Mouse (Mus musculus) stomach, adult 2 months (tissue): ENCODE measurements around the gene BC024978. TPM values are rescaled to one million over a fixed set of nuclear protein-coding genes. Genes with fewer than 3 reads are reported as not detected.

Source experiments
- polyA plus RNA-seq: library from polyadenylated mRNA; depleted of rRNA; stranded (reverse); fragments of >200 nt; gene quantifications from 2 replicates; pipeline ENCODE4 v1.2.3, GENCODE M21; 2012; rRNA removed

BC024978 gene
- polyA plus RNA-seq: 4.2 and 5.4 TPM in 2 replicates

GRCm38 (mm10) chr7:27195681-27196611 lies at the start of gene BC024978, which contains the start of gene Snrpa:
TSS of gene BC024978 (plus strand) at chr7:27195781.
TSS of gene Snrpa (minus strand) at chr7:27196271.

GRCm38 (mm10) chr7:27153205-27153764 lies 42.3 kb upstream of the BC024978 start, which contains the start of gene Cyp2t4:
TSS of gene Cyp2t4 (plus strand) at chr7:27153714.

DNA sequence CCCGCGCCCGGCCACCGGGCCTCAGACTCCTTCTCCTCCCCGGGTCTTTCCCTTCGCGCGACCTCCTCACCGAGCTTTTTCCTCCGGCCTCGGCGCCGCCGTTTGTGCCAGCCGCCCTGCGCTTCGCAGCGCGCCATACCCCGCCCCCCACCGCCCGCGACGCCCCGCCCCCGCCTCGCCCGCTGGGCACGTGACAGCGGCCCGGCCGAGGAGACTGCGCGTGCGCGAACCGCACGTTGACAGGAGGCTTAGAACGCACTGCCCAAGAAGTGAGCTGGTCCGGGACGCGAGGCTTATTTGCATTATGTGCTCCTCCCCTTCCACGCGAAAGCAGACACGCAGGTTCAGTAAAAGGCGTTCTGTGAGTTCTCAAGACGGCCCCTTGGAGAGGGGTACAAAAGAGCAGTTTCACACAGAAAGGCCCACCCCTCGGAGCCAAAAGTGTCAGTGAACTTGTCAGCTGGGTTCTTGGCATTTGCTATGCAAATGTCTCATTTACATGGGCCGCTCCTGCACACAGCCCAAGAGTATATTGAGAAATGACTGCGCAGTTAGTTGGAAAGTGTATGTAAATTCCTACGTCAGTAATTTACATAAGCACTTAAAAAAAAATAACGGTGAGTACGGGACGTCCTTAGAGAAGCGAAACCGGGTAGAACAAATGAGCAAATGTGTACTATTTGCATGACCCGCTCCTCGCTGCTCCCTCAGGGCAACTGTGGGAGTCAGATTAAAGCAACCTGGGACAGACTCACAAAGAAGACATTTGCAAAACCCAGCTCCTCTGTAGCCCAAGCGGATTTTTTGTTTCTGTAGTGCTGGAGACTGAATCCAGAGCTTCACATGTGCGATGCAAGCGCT lies 28.7 kb upstream of the BC024978 start, which contains the start of gene Egln2:
Gene Egln2 (minus strand): TSS at position 189 of the 861 bp plus-strand sequence.

GRCm38 (mm10) chr7:27178324-27179216 lies 17.0 kb upstream of the BC024978 start, which contains the start of gene Rab4b:
TSS of gene Rab4b (minus strand) at chr7:27178896.

GRCm38 (mm10) chr7:27180837-27181695 lies 14.5 kb upstream of the BC024978 start, which contains the start of the genes Gm21983 and Mia:
TSS of gene Gm21983 (minus strand) at chr7:27181086.
TSS of gene Mia (minus strand) at chr7:27181157.

GRCm38 (mm10) chr7:27228281-27228821 lies 32.8 kb downstream of the BC024978 start, which contains the start of gene Itpkc:
TSS of gene Itpkc (minus strand) at chr7:27228661.

DNA sequence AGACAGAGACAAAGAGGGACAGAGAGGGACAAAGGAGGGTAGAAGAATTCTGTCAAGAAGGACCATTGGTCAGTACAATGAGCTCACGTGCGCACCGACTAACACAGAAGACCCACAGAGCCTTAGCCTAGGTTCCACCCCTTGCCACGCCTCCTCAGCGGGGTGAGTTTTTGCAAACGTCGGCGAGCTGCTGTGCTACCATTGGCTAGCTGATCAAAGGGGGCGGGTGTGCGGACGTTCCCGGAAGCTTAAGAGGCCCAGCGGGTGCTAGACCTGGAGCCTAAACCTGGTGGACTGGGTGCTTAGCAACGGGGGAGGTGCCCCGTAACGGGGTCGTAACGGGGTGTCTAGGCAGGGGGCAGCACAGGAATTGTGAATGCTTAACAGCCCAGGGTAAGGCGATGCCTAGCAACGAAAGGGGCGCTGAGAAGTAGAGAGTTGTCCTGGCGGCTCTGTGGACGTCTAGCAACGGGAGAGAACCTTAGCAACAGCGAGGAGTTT lies 37.2 kb downstream of the BC024978 start, which contains the start of gene Coq8b:
Gene Coq8b (plus strand): TSS at position 243 of the 501 bp plus-strand sequence.

DNA sequence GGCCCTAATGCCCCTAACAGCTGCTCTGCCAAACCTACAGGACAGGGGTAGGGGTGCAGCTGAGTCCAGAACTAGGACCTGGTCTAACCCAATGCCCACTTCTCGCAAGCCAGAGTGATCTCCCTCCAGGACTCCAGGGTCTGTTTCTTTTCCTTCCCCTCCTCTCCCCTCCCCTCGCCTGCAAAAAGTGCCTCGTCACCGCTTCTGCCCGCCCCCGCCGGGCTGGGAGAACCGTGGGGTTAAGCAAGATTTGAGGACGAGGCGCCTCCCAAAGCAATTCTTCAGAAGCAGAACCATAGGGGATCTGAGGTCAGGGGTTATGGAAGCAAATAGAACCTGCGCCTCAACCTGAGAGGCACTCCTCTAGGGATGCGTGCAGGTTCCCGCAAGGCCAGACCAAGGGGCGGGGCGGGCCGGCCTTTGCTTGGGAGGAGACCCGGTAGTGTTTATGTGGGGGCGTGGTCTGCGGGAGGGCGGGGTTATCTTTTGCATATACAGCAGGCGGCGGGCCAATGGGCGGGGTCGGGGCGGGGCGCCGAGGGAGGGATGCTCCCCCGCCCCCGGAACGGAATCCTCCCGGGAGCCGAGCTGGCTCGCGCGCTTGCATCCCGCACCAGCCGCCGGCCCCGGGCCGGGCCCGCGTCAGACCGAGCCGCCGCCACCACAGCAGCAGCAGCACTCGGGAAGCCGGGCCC lies 62.8 kb downstream of the BC024978 start, which contains the start of gene Numbl:
Gene Numbl (plus strand): TSS at position 229 of the 695 bp plus-strand sequence.

Other genes starting within 250 kb of the BC024978 start
- gene Cyp2a12, start 166.7 kb upstream of the BC024978 start, polyA plus RNA-seq: 0.03 TPM in 1 of 2 replicates, not detected in the other
- 47.1 and 64.0 TPM in 2 replicates for gene Cyp2f2, start 75.9 kb upstream of the BC024978 start, polyA plus RNA-seq
- not detected in 2 replicates for gene Cyp2t4, start 42.1 kb upstream of the BC024978 start, polyA plus RNA-seq
- 46.4 and 60.7 TPM in 2 replicates for gene Egln2, start 29.0 kb upstream of the BC024978 start, polyA plus RNA-seq
- 36.5 and 44.7 TPM in 2 replicates for gene Rab4b, start 16.9 kb upstream of the BC024978 start, polyA plus RNA-seq
- not detected in 2 replicates for gene Gm21983, start 14.7 kb upstream of the BC024978 start, polyA plus RNA-seq
- gene Mia, start 14.6 kb upstream of the BC024978 start, polyA plus RNA-seq: 9.0 and 17.6 TPM in 2 replicates
- 80.8 and 90.0 TPM in 2 replicates for gene Snrpa, start 490 bp downstream of the BC024978 start, polyA plus RNA-seq
- 9.3 and 11.6 TPM in 2 replicates for gene Itpkc, start 32.9 kb downstream of the BC024978 start, polyA plus RNA-seq
- 50.0 and 64.5 TPM in 2 replicates for gene Coq8b, start 37.2 kb downstream of the BC024978 start, polyA plus RNA-seq
- gene Numbl, start 62.7 kb downstream of the BC024978 start, polyA plus RNA-seq: 17.1 and 22.2 TPM in 2 replicates
- 232 and 326 TPM in 2 replicates for gene Ltbp4, start 141.9 kb downstream of the BC024978 start, polyA plus RNA-seq
- gene Shkbp1, start 160.2 kb downstream of the BC024978 start, polyA plus RNA-seq: 69.2 and 82.0 TPM in 2 replicates
- not detected in 2 replicates for gene Gm20479, start 161.6 kb downstream of the BC024978 start, polyA plus RNA-seq